10 mouse cellular contexts compared by ENCODE assay signal in genomic region chr15:80066538-80066937, GRCm38 (mm10). TPM values are rescaled to one million over a fixed set of nuclear protein-coding genes. Genes with fewer than 3 reads are reported as not detected.
DNase-seq lines count a peak whose midpoint lies in the region; ATAC-seq and TF ChIP-seq lines count a peak whose summit lies in the region.
"Had no signal": no experiment of that assay in that cellular context is flagged by ENCODE, and none has a peak within 500 bp of the region (broad histone marks: within the 10 kb centered on the region; RNA-seq: fewer than 3 reads in every experiment).

No protein-coding gene starts in this region.

- no peaks in the 10 kb centered on the region for H3K9me3 ChIP-seq in hindbrain, embryonic 11.5 days (ENCODE audit: control insufficient read depth, low read length)
- H3K9me3 ChIP-seq in hindbrain, embryonic 13.5 days = no peaks in the 10 kb centered on the region
- H3K9me3 ChIP-seq in midbrain, postnatal 0 days (ENCODE audit: low read length) = no peaks in the 10 kb centered on the region
- no peaks in the 10 kb centered on the region for H3K9me3 ChIP-seq in midbrain, embryonic 10.5 days (replicated peaks)
- no peaks in the 10 kb centered on the region for H3K9me3 ChIP-seq in forebrain, embryonic 15.5 days

- H3K4me2 ChIP-seq in hindbrain, embryonic 11.5 days (replicated peaks; ENCODE audit: low read depth, low read length) = no peak overlapping the region
- no peak overlapping the region for H3K4me2 ChIP-seq in hindbrain, embryonic 13.5 days
- H3K4me2 ChIP-seq in midbrain, postnatal 0 days (ENCODE audit: low read depth, low read length, poor library complexity, severe bottlenecking) = no peak overlapping the region
- H3K4me2 ChIP-seq in forebrain, embryonic 15.5 days (replicated peaks) = no peak overlapping the region

- H3K9ac ChIP-seq in hindbrain, embryonic 11.5 days (ENCODE audit: low read depth, low read length) = no peak overlapping the region
- H3K9ac ChIP-seq in hindbrain, embryonic 13.5 days = no peak overlapping the region
- no peak overlapping the region for H3K9ac ChIP-seq in midbrain, postnatal 0 days (replicated peaks; ENCODE audit: low read length, poor library complexity, severe bottlenecking)
- H3K9ac ChIP-seq in forebrain, embryonic 15.5 days (replicated peaks) = no peak overlapping the region

- 53% methylated on average over 3 of the region's 3 CpGs for WGBS in hindbrain, embryonic 11.5 days
- WGBS in hindbrain, embryonic 13.5 days = 59% methylated on average over 3 of the region's 3 CpGs
- WGBS in midbrain, postnatal 0 days = 63% methylated on average over 3 of the region's 3 CpGs
- WGBS in midbrain, embryonic 10.5 days = 59% methylated on average over 3 of the region's 3 CpGs
- 70% methylated on average over 3 of the region's 3 CpGs for WGBS in forebrain, embryonic 15.5 days

- no peaks in the 10 kb centered on the region; the same call in 1 of the 2 replicates for H3K4me1 ChIP-seq in hindbrain, embryonic 11.5 days (replicated peaks; ENCODE audit: control insufficient read depth, insufficient read depth, low read length)
- H3K4me1 ChIP-seq in hindbrain, embryonic 13.5 days (replicated peaks) = peaks cover 3% of the 10 kb centered on the region; the same call in 1 of the 2 replicates
- H3K4me1 ChIP-seq in midbrain, postnatal 0 days (ENCODE audit: insufficient read depth, low read length) = no peaks in the 10 kb centered on the region
- peaks cover 11% of the 10 kb centered on the region; the same call in 1 of the 2 replicates for H3K4me1 ChIP-seq in midbrain, embryonic 10.5 days
- no peaks in the 10 kb centered on the region for H3K4me1 ChIP-seq in forebrain, embryonic 15.5 days

- H3K27ac ChIP-seq in hindbrain, embryonic 11.5 days (ENCODE audit: low read depth, low read length) = no peak overlapping the region
- no peak overlapping the region for H3K27ac ChIP-seq in hindbrain, embryonic 13.5 days
- no peak overlapping the region for H3K27ac ChIP-seq in midbrain, postnatal 0 days (ENCODE audit: low read depth, low read length)
- no peak overlapping the region for H3K27ac ChIP-seq in midbrain, embryonic 10.5 days (replicated peaks)
- H3K27ac ChIP-seq in forebrain, embryonic 15.5 days (replicated peaks) = no peak overlapping the region

- H3K27me3 ChIP-seq in hindbrain, embryonic 11.5 days (ENCODE audit: control insufficient read depth, insufficient read depth, low read length) = no peaks in the 10 kb centered on the region
- H3K27me3 ChIP-seq in hindbrain, embryonic 13.5 days = peaks cover 5% of the 10 kb centered on the region; the same call in 1 of the 2 replicates
- no peaks in the 10 kb centered on the region for H3K27me3 ChIP-seq in midbrain, postnatal 0 days (ENCODE audit: insufficient read depth, low read length)
- H3K27me3 ChIP-seq in midbrain, embryonic 10.5 days (ENCODE audit: low read depth, poor library complexity, severe bottlenecking) = 0 out of 2 replicates have a peak, but pooled peaks cover 6% of the 10 kb centered on the region
- no peaks in the 10 kb centered on the region for H3K27me3 ChIP-seq in forebrain, embryonic 15.5 days

- DNase-seq in hindbrain, embryonic 11.5 days (ENCODE audit: low spot score) = peak; percentile 44
- DNase-seq in midbrain, postnatal 0 days (ENCODE audit: low spot score) = no peak
- no peak for DNase-seq in midbrain, embryonic 10.5 days (ENCODE audit: low spot score)
- DNase-seq in adrenal gland, postnatal 25 days = peak; percentile 47
- peak; percentile 58 for DNase-seq in thymus, postnatal 25 days
- no peak for DNase-seq in gastrocnemius, adult 18-20 months (ENCODE audit: low spot score)
- DNase-seq: gastrocnemius, postnatal 14 days; right cerebral cortex, postnatal 25 days had no signal

- no peaks in the 10 kb centered on the region for H3K36me3 ChIP-seq in hindbrain, embryonic 11.5 days (ENCODE audit: control insufficient read depth, insufficient read depth, low read length)
- H3K36me3 ChIP-seq in hindbrain, embryonic 13.5 days = no peaks in the 10 kb centered on the region
- H3K36me3 ChIP-seq in midbrain, postnatal 0 days (ENCODE audit: insufficient read depth, low read length) = no peaks in the 10 kb centered on the region
- H3K36me3 ChIP-seq in midbrain, embryonic 10.5 days = no peaks in the 10 kb centered on the region
- no peaks in the 10 kb centered on the region for H3K36me3 ChIP-seq in forebrain, embryonic 15.5 days

- no peak for ATAC-seq in hindbrain, embryonic 11.5 days (ENCODE audit: low FRiP score)
- no peak for ATAC-seq in hindbrain, embryonic 13.5 days (ENCODE audit: low FRiP score)
- no peak for ATAC-seq in midbrain, postnatal 0 days (ENCODE audit: low FRiP score)
- no peak for ATAC-seq in forebrain, embryonic 15.5 days (replicated peaks)

- peak; percentile 59 for TF ChIP-seq CTCF in midbrain, postnatal 0 days (IDR thresholded peaks at IDR 0.05)

- H3K4me3 ChIP-seq in hindbrain, embryonic 11.5 days (ENCODE audit: low read depth, low read length) = no peak overlapping the region
- H3K4me3 ChIP-seq in hindbrain, embryonic 13.5 days = no peak overlapping the region
- H3K4me3 ChIP-seq in midbrain, postnatal 0 days (ENCODE audit: low read depth, low read length) = no peak overlapping the region
- H3K4me3 ChIP-seq in midbrain, embryonic 10.5 days = no peak overlapping the region
- no peak overlapping the region for H3K4me3 ChIP-seq in forebrain, embryonic 15.5 days

RNA-seq across cellular contexts. Expression of gene Syngr1, which starts 24.6 kb away (rescaled TPM):
- 7.3 and 8.9 TPM in 2 replicates for polyA plus RNA-seq in hindbrain, embryonic 11.5 days (2014; fragmentation: Nextera tagmentation; extraction: Ambion mirVana)
- polyA plus RNA-seq in hindbrain, embryonic 13.5 days (2015; fragmentation: Nextera tagmentation; extraction: Ambion mirVana) = 27.9 and 28.3 TPM in 2 replicates
- 162 and 220 TPM in 2 replicates for total RNA-seq in midbrain, postnatal 0 days (2014; rRNA removed)
- polyA plus RNA-seq in midbrain, postnatal 0 days (2015; fragmentation: Nextera tagmentation; extraction: Ambion mirVana) = 81.5 and 88.5 TPM in 2 replicates
- 7.3 and 7.7 TPM in 2 replicates for polyA plus RNA-seq in midbrain, embryonic 10.5 days (2016; fragmentation: Nextera tagmentation; extraction: Ambion mirVana)
- total RNA-seq in adrenal gland, postnatal 25 days (2021) = 22.2 and 27.6 TPM in 2 replicates
- 40.1 and 44.5 TPM in 2 replicates for polyA plus RNA-seq in forebrain, embryonic 15.5 days (2015; fragmentation: Nextera tagmentation; extraction: Ambion mirVana)
- total RNA-seq in gastrocnemius, adult 18-20 months (2021) = 10 to 100 TPM; 54.8 to 60.6 TPM

RNA-seq across cellular contexts. Expression of gene Rpl3, which starts 25.1 kb away (rescaled TPM):
- 1,014 and 1,045 TPM in 2 replicates for polyA plus RNA-seq in hindbrain, embryonic 11.5 days (2014; fragmentation: Nextera tagmentation; extraction: Ambion mirVana)
- 613 and 622 TPM in 2 replicates for polyA plus RNA-seq in hindbrain, embryonic 13.5 days (2015; fragmentation: Nextera tagmentation; extraction: Ambion mirVana)
- total RNA-seq in midbrain, postnatal 0 days (2014; rRNA removed) = 511 and 632 TPM in 2 replicates
- polyA plus RNA-seq in midbrain, postnatal 0 days (2015; fragmentation: Nextera tagmentation; extraction: Ambion mirVana) = 500 and 515 TPM in 2 replicates
- 866 and 996 TPM in 2 replicates for polyA plus RNA-seq in midbrain, embryonic 10.5 days (2016; fragmentation: Nextera tagmentation; extraction: Ambion mirVana)
- total RNA-seq in adrenal gland, postnatal 25 days (2021) = 485 and 642 TPM in 2 replicates
- polyA plus RNA-seq in forebrain, embryonic 15.5 days (2015; fragmentation: Nextera tagmentation; extraction: Ambion mirVana) = 641 and 670 TPM in 2 replicates
- 10 to 100 TPM; 37.2 to 48.3 TPM for total RNA-seq in gastrocnemius, adult 18-20 months (2021)

RNA-seq across cellular contexts. Expression of gene Pdgfb, which starts 51.8 kb away (rescaled TPM):
- polyA plus RNA-seq in hindbrain, embryonic 11.5 days (2014; fragmentation: Nextera tagmentation; extraction: Ambion mirVana) = 1.9 and 2.2 TPM in 2 replicates
- polyA plus RNA-seq in hindbrain, embryonic 13.5 days (2015; fragmentation: Nextera tagmentation; extraction: Ambion mirVana) = 2.4 and 2.8 TPM in 2 replicates
- 20.5 and 24.4 TPM in 2 replicates for total RNA-seq in midbrain, postnatal 0 days (2014; rRNA removed)
- 8.7 and 9.2 TPM in 2 replicates for polyA plus RNA-seq in midbrain, postnatal 0 days (2015; fragmentation: Nextera tagmentation; extraction: Ambion mirVana)
- polyA plus RNA-seq in midbrain, embryonic 10.5 days (2016; fragmentation: Nextera tagmentation; extraction: Ambion mirVana) = 1.4 and 1.7 TPM in 2 replicates
- total RNA-seq in adrenal gland, postnatal 25 days (2021) = 48.1 and 48.6 TPM in 2 replicates
- 3.0 and 3.3 TPM in 2 replicates for polyA plus RNA-seq in forebrain, embryonic 15.5 days (2015; fragmentation: Nextera tagmentation; extraction: Ambion mirVana)
- total RNA-seq in gastrocnemius, adult 18-20 months (2021) = 10 to 100 TPM; 12.9 to 22.1 TPM

Comparison
In these comparisons a context has a peak if more than half of its experiments do, and no peak if none do; other contexts are left out.
1. DNase-seq: peak in hindbrain, embryonic 11.5 days (single experiment), adrenal gland, postnatal 25 days (single experiment) and thymus, postnatal 25 days (single experiment); none in midbrain, postnatal 0 days (single experiment), midbrain, embryonic 10.5 days (single experiment) and gastrocnemius, adult 18-20 months (single experiment).